Mouse (Mus musculus): ENCODE measurements at regions not wholly inside any gene's neighbourhood (a gene's known extent, or its start where the extent isn't known, plus 50 kb on each side); places are given as distances from the start of the nearest gene placed in this dataset.
"Not testable (repeated sequence)": the region's sequence is repeated elsewhere in the genome, so short reads cannot be mapped to it uniquely, and the experiment has no call there.

DNA sequence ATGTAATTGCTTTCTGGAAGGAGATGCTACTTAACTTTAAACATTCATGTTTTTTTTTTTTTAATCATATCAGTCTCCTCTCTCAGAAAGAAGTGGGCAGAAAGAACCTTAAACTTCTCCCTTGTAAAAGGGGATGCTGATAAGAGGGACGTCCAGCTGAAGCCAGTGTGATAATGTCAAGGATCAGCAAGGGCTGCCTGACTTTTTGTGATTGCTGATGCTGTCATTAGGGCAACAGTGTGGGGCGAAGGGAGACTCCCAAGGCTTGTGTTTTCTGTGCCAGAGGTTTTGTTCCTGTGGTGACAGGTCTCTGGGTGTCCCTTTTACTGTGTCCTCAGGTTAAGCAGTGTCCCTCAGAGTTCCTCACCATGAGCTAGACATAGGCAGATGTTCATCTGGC is 61.8 kb upstream of the Prkar2b start:
- Histone ChIP-seq H3K9ac (ENCODE audit: low read length) (no peak overlapping the region), H3K9me3 (ENCODE audit: control insufficient read depth, low read length) (no peaks in the 10 kb centered on the region), H3K4me1 (replicated peaks; ENCODE audit: control insufficient read depth, insufficient read depth, low read length) (no peaks in the 10 kb centered on the region), H3K4me2 (ENCODE audit: low read length) (no peak overlapping the region), H3K27me3 (replicated peaks; ENCODE audit: control insufficient read depth, insufficient read depth, low read length) (no peaks in the 10 kb centered on the region), H3K27ac (ENCODE audit: low read depth) (no peak overlapping the region), H3K4me3 (ENCODE audit: low read depth, low read length) (no peak overlapping the region), H3K36me3 (ENCODE audit: control insufficient read depth, insufficient read depth, low read length) (no peaks in the 10 kb centered on the region)
- WGBS: 42% methylated on average over 2 of the region's 2 CpGs
- DNase-seq (ENCODE audit: low spot score) (no peak), ATAC-seq (replicated peaks; ENCODE audit: low FRiP score, low TSS enrichment, low read depth) (no peak)

GRCm38 (mm10) chr12:32122007-32122406 is 60.9 kb upstream of the Prkar2b start:
- 95% methylated on average over 1 of the region's 1 CpGs for WGBS
- not testable (repeated sequence) for ATAC-seq (replicated peaks; ENCODE audit: low FRiP score, low TSS enrichment, low read depth); DNase-seq (ENCODE audit: low spot score); H3K36me3 ChIP-seq (ENCODE audit: control insufficient read depth, insufficient read depth, low read length); H3K9ac ChIP-seq (ENCODE audit: low read length); H3K4me2 ChIP-seq (ENCODE audit: low read length); H3K27me3 ChIP-seq (replicated peaks; ENCODE audit: control insufficient read depth, insufficient read depth, low read length); H3K4me1 ChIP-seq (replicated peaks; ENCODE audit: control insufficient read depth, insufficient read depth, low read length); H3K9me3 ChIP-seq (ENCODE audit: control insufficient read depth, low read length); H3K4me3 ChIP-seq (ENCODE audit: low read depth, low read length); H3K27ac ChIP-seq (ENCODE audit: low read depth)

GRCm38 (mm10) chr12:32112691-32113090 is 51.6 kb upstream of the Prkar2b start:
- no peaks in the 10 kb centered on the region for H3K27me3 ChIP-seq (replicated peaks; ENCODE audit: control insufficient read depth, insufficient read depth, low read length)
- H3K27ac ChIP-seq (ENCODE audit: low read depth): no peak overlapping the region
- ATAC-seq (replicated peaks; ENCODE audit: low FRiP score, low TSS enrichment, low read depth): no peak
- no peak overlapping the region for H3K4me2 ChIP-seq (ENCODE audit: low read length)
- H3K9me3 ChIP-seq (ENCODE audit: control insufficient read depth, low read length): no peaks in the 10 kb centered on the region
- no peaks in the 10 kb centered on the region for H3K36me3 ChIP-seq (ENCODE audit: control insufficient read depth, insufficient read depth, low read length)
- WGBS: 55% methylated on average over 5 of the region's 5 CpGs
- no peak for DNase-seq (ENCODE audit: low spot score)
- no peak overlapping the region for H3K9ac ChIP-seq (ENCODE audit: low read length)
- peaks cover 8% of the 10 kb centered on the region for H3K4me1 ChIP-seq (replicated peaks; ENCODE audit: control insufficient read depth, insufficient read depth, low read length)
- H3K4me3 ChIP-seq (ENCODE audit: low read depth, low read length): no peak overlapping the region

GRCm38 (mm10) chr12:32111508-32112119 is 50.5 kb upstream of the Prkar2b start:
- Histone ChIP-seq H3K4me1 (replicated peaks; ENCODE audit: control insufficient read depth, insufficient read depth, low read length) (peaks cover 8% of the 10 kb centered on the region), H3K27me3 (replicated peaks; ENCODE audit: control insufficient read depth, insufficient read depth, low read length) (no peaks in the 10 kb centered on the region), H3K9ac (ENCODE audit: low read length) (no peak overlapping the region), H3K36me3 (ENCODE audit: control insufficient read depth, insufficient read depth, low read length) (no peaks in the 10 kb centered on the region), H3K9me3 (ENCODE audit: control insufficient read depth, low read length) (no peaks in the 10 kb centered on the region), H3K27ac (ENCODE audit: low read depth) (peak overlapping the region; percentile 29; the same call in 1 of the 2 replicates), H3K4me2 (ENCODE audit: low read length) (no peak overlapping the region), H3K4me3 (ENCODE audit: low read depth, low read length) (no peak overlapping the region)
- no peak for ATAC-seq (replicated peaks; ENCODE audit: low FRiP score, low TSS enrichment, low read depth)
- WGBS: 30% methylated on average over 7 of the region's 7 CpGs
- DNase-seq (ENCODE audit: low spot score): peak; percentile 65

DNA sequence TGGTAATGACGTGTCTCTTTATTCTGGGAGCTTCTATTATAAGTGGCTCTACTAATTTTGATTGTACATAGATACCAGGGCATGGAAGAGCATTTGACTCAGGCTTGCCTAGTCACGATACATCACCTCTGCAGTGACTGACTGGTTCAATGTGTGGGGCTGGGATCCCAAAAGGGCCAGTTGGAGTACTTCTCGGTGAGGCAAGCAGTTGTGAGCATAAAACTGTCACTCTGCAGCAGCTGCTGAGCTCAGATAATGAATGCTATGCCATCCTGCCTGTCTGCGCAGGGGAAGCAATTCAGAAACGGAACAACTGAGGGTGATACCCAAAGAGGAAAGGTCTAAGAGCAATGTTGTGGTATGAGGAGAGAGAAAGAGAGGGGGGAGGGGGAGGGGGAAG is 49.8 kb upstream of the Prkar2b start:
- ATAC-seq (replicated peaks; ENCODE audit: low FRiP score, low TSS enrichment, low read depth): no peak
- H3K4me3 ChIP-seq (ENCODE audit: low read depth, low read length): no peak overlapping the region
- no peak for DNase-seq (ENCODE audit: low spot score)
- peaks cover 8% of the 10 kb centered on the region for H3K4me1 ChIP-seq (replicated peaks; ENCODE audit: control insufficient read depth, insufficient read depth, low read length)
- H3K4me2 ChIP-seq (ENCODE audit: low read length): no peak overlapping the region
- 27% methylated on average over 5 of the region's 5 CpGs for WGBS
- H3K27ac ChIP-seq (ENCODE audit: low read depth): no peak overlapping the region
- H3K9ac ChIP-seq (ENCODE audit: low read length): no peak overlapping the region
- no peaks in the 10 kb centered on the region for H3K9me3 ChIP-seq (ENCODE audit: control insufficient read depth, low read length)
- no peaks in the 10 kb centered on the region for H3K27me3 ChIP-seq (replicated peaks; ENCODE audit: control insufficient read depth, insufficient read depth, low read length)
- H3K36me3 ChIP-seq (ENCODE audit: control insufficient read depth, insufficient read depth, low read length): no peaks in the 10 kb centered on the region

All from intestine, embryonic 14.5 days (tissue).